In genomic region chr13:43173262-43173661, GRCm38 (mm10) we compare ENCODE assay signal across 8 mouse cellular contexts. TPM values are rescaled to one million over a fixed set of nuclear protein-coding genes. Genes with fewer than 3 reads are reported as not detected.
A peak's percentile ranks its signal among the peaks of the same experiment; 100 is the strongest.
DNase-seq lines count a peak whose midpoint lies in the region; ATAC-seq and TF ChIP-seq lines count a peak whose summit lies in the region.

No protein-coding gene starts in this region.

- no peaks in the 10 kb centered on the region for H3K4me1 ChIP-seq in forebrain, embryonic 14.5 days (ENCODE audit: control insufficient read depth, insufficient read depth, low read length)
- peaks cover 9% of the 10 kb centered on the region for H3K4me1 ChIP-seq in forebrain, embryonic 16.5 days (replicated peaks; ENCODE audit: control insufficient read depth, insufficient read depth, low read length)
- H3K4me1 ChIP-seq in hindbrain, postnatal 0 days (ENCODE audit: insufficient read depth, low read length) = 0 out of 2 replicates have a peak, but pooled peaks cover 6% of the 10 kb centered on the region

- peaks cover 3% of the 10 kb centered on the region; the same call in 1 of the 2 replicates for H3K36me3 ChIP-seq in forebrain, embryonic 14.5 days (ENCODE audit: control insufficient read depth, insufficient read depth, low read length)
- H3K36me3 ChIP-seq in forebrain, embryonic 16.5 days (ENCODE audit: control insufficient read depth, insufficient read depth) = no peaks in the 10 kb centered on the region
- 0 out of 2 replicates have a peak, but pooled peaks cover 4% of the 10 kb centered on the region for H3K36me3 ChIP-seq in hindbrain, postnatal 0 days (ENCODE audit: insufficient read depth, low read length)

- no peaks in the 10 kb centered on the region for H3K27me3 ChIP-seq in forebrain, embryonic 14.5 days (replicated peaks; ENCODE audit: control insufficient read depth, insufficient read depth, low read length)
- no peaks in the 10 kb centered on the region for H3K27me3 ChIP-seq in forebrain, embryonic 16.5 days (replicated peaks; ENCODE audit: control insufficient read depth, insufficient read depth, low read length)
- no peaks in the 10 kb centered on the region for H3K27me3 ChIP-seq in hindbrain, postnatal 0 days (ENCODE audit: insufficient read depth, low read length)

- ATAC-seq in forebrain, embryonic 14.5 days = peak; percentile 12; the same call in 1 of the 2 replicates
- ATAC-seq in forebrain, embryonic 16.5 days = no peak
- peak; percentile 52 for ATAC-seq in frontal cortex, adult (ENCODE audit: low TSS enrichment)
- no peak for ATAC-seq in hindbrain, postnatal 0 days

- TF ChIP-seq POLR2A in brain, embryonic 14.5 days (IDR thresholded peaks at IDR 0.05; ENCODE audit: borderline replicate concordance, extremely low read depth, insufficient read depth, insufficient read length, poor library complexity, severe bottlenecking) = no peak

- intact Hi-C loops in left cerebral cortex, postnatal 25 days (cut with DNase I) = loop anchor here (10.0 kb wide), 1 partner anchor 372 kb away; no protein-coding TSS in a partner anchor

- H3K9me3 ChIP-seq in forebrain, embryonic 14.5 days (replicated peaks; ENCODE audit: control insufficient read depth, low read length) = no peaks in the 10 kb centered on the region
- H3K9me3 ChIP-seq in forebrain, embryonic 16.5 days (ENCODE audit: control insufficient read depth, low read length) = no peaks in the 10 kb centered on the region
- H3K9me3 ChIP-seq in hindbrain, postnatal 0 days (ENCODE audit: low read length) = no peaks in the 10 kb centered on the region

- TF ChIP-seq CTCF in brain, embryonic 14.5 days (IDR thresholded peaks at IDR 0.05; ENCODE audit: borderline replicate concordance, extremely low read depth, insufficient read depth, insufficient read length) = peak; percentile 78
- TF ChIP-seq CTCF in hindbrain, postnatal 0 days (IDR thresholded peaks at IDR 0.05; ENCODE audit: low read depth) = peak; percentile 86

- no peak overlapping the region for H3K27ac ChIP-seq in forebrain, embryonic 14.5 days (ENCODE audit: low read depth, low read length)
- no peak overlapping the region for H3K27ac ChIP-seq in forebrain, embryonic 16.5 days (ENCODE audit: low read length)
- H3K27ac ChIP-seq in hindbrain, postnatal 0 days = no peak overlapping the region

- whole genome bisulfite sequencing in forebrain, embryonic 14.5 days = 18% methylated on average over 9 of the region's 9 CpGs
- WGBS in forebrain, embryonic 16.5 days = 16% methylated on average over 9 of the region's 9 CpGs
- 17% methylated on average over 9 of the region's 9 CpGs for WGBS in hindbrain, postnatal 0 days

- H3K4me3 ChIP-seq in forebrain, embryonic 14.5 days (ENCODE audit: low read depth, low read length) = no peak overlapping the region
- no peak overlapping the region for H3K4me3 ChIP-seq in forebrain, embryonic 16.5 days (replicated peaks; ENCODE audit: low read length)
- no peak overlapping the region for H3K4me3 ChIP-seq in hindbrain, postnatal 0 days (ENCODE audit: low read length)

- no peak overlapping the region for H3K9ac ChIP-seq in forebrain, embryonic 14.5 days (ENCODE audit: low read length)
- no peak overlapping the region for H3K9ac ChIP-seq in forebrain, embryonic 16.5 days (replicated peaks; ENCODE audit: low read depth, low read length)
- no peak overlapping the region for H3K9ac ChIP-seq in hindbrain, postnatal 0 days (replicated peaks; ENCODE audit: low read length)

- peak; percentile 80 for DNase-seq in forebrain, embryonic 14.5 days (ENCODE audit: low spot score)
- DNase-seq in brain, embryonic 14.5 days (ENCODE audit: low read depth) = peak; percentile 72
- peak; percentile 78 for DNase-seq in hindbrain, postnatal 0 days (ENCODE audit: low spot score)
- peak; percentile 85 to 88 for DNase-seq in left cerebral cortex, postnatal 25 days (ENCODE audit: low spot score in 2 of 2)
- DNase-seq in monocyte, adult 2 months (ENCODE audit: low read depth in 1 of 2, low spot score in 2 of 2) = peak; percentile 31 to 65
- peak; percentile 69 to 76 for DNase-seq in spleen, postnatal 36 days (ENCODE audit: low spot score in 2 of 2)

- no peak overlapping the region for H3K4me2 ChIP-seq in forebrain, embryonic 14.5 days (ENCODE audit: low read length)
- H3K4me2 ChIP-seq in forebrain, embryonic 16.5 days (ENCODE audit: low read length) = no peak overlapping the region
- no peak overlapping the region for H3K4me2 ChIP-seq in hindbrain, postnatal 0 days (ENCODE audit: low read depth, low read length)

RNA-seq across cellular contexts. Expression of gene Tbc1d7, which starts 2.0 kb away (rescaled TPM):
- polyA plus RNA-seq in forebrain, embryonic 14.5 days (2014; fragmentation: Nextera tagmentation; extraction: Ambion mirVana) = 86.9 and 101 TPM in 2 replicates
- polyA plus RNA-seq in forebrain, embryonic 16.5 days (2015; fragmentation: Nextera tagmentation; extraction: Ambion mirVana) = 81.5 and 81.9 TPM in 2 replicates
- 43.0 and 46.2 TPM in 2 replicates for polyA plus RNA-seq in brain, embryonic 14.5 days (2012; rRNA removed)
- total RNA-seq in hindbrain, postnatal 0 days (2014; rRNA removed) = 39.9 and 42.7 TPM in 2 replicates
- 86.6 and 87.9 TPM in 2 replicates for polyA plus RNA-seq in hindbrain, postnatal 0 days (2015; fragmentation: Nextera tagmentation; extraction: Ambion mirVana)
- 10 to 100 TPM; 33.0 to 34.5 TPM for total RNA-seq in left cerebral cortex, postnatal 25 days (2021)

Comparison
In these comparisons a context has a peak if more than half of its experiments do, and no peak if none do; other contexts are left out.
1. ATAC-seq: peak in forebrain, embryonic 14.5 days (single experiment) and frontal cortex, adult (single experiment); none in forebrain, embryonic 16.5 days (single experiment) and hindbrain, postnatal 0 days (single experiment).
2. Peak in every context shown above with its lines, with median percentiles within 50 percentile points of each other: DNase-seq.